9 mouse cellular contexts compared by ENCODE assay signal in genomic region chr15:97606232-97606629, GRCm38 (mm10).
A peak's percentile ranks its signal among the peaks of the same experiment; 100 is the strongest.
DNase-seq lines count a peak whose midpoint lies in the region; ATAC-seq lines count a peak whose summit lies in the region.
"Had no signal": no experiment of that assay in that cellular context is flagged by ENCODE, and none has a peak within 500 bp of the region (broad histone marks: within the 10 kb centered on the region; RNA-seq: fewer than 3 reads in every experiment).

No protein-coding gene starts in this region.

- peak overlapping the region; percentile 36 for H3K4me3 ChIP-seq in kidney, embryonic 16.5 days (ENCODE audit: low read length)
- H3K4me3 ChIP-seq in embryonic facial prominence, embryonic 14.5 days (ENCODE audit: low read depth, low read length) = peak overlapping the region; percentile 36
- H3K4me3 ChIP-seq in hindbrain, embryonic 16.5 days (ENCODE audit: low read length) = peak overlapping the region; percentile 45
- peak overlapping the region; percentile 36 for H3K4me3 ChIP-seq in midbrain, embryonic 15.5 days

- H3K27me3 ChIP-seq in kidney, embryonic 16.5 days (ENCODE audit: insufficient read depth, low read length) = no peaks in the 10 kb centered on the region
- H3K27me3 ChIP-seq in embryonic facial prominence, embryonic 14.5 days (replicated peaks; ENCODE audit: control insufficient read depth, insufficient read depth, low read length) = no peaks in the 10 kb centered on the region; the same call in 1 of the 2 replicates
- H3K27me3 ChIP-seq in hindbrain, embryonic 16.5 days (replicated peaks; ENCODE audit: control insufficient read depth, insufficient read depth, low read length) = no peaks in the 10 kb centered on the region
- H3K27me3 ChIP-seq in midbrain, embryonic 15.5 days (replicated peaks) = no peaks in the 10 kb centered on the region

- H3K27ac ChIP-seq in kidney, embryonic 16.5 days (ENCODE audit: low read length) = no peak overlapping the region
- no peak overlapping the region for H3K27ac ChIP-seq in embryonic facial prominence, embryonic 14.5 days (replicated peaks; ENCODE audit: low read depth, low read length)
- peak overlapping the region; percentile 98 for H3K27ac ChIP-seq in hindbrain, embryonic 16.5 days (ENCODE audit: low read depth, low read length)
- peak overlapping the region; percentile 93 for H3K27ac ChIP-seq in midbrain, embryonic 15.5 days

- peak overlapping the region; percentile 64 for H3K4me2 ChIP-seq in kidney, embryonic 16.5 days (replicated peaks; ENCODE audit: low read depth, low read length)
- peak overlapping the region; percentile 62 for H3K4me2 ChIP-seq in embryonic facial prominence, embryonic 14.5 days (ENCODE audit: low read depth, low read length)
- peak overlapping the region; percentile 78 for H3K4me2 ChIP-seq in hindbrain, embryonic 16.5 days (ENCODE audit: low read length)
- peak overlapping the region; percentile 59 for H3K4me2 ChIP-seq in midbrain, embryonic 15.5 days

- 0 out of 2 replicates have a peak, but pooled peaks cover 6% of the 10 kb centered on the region for H3K4me1 ChIP-seq in kidney, embryonic 16.5 days (ENCODE audit: insufficient read depth, low read length)
- peaks cover 9% of the 10 kb centered on the region for H3K4me1 ChIP-seq in embryonic facial prominence, embryonic 14.5 days (ENCODE audit: control insufficient read depth, insufficient read depth, low read length)
- H3K4me1 ChIP-seq in hindbrain, embryonic 16.5 days (ENCODE audit: control insufficient read depth, insufficient read depth, low read depth, low read length) = peaks cover 9% of the 10 kb centered on the region
- H3K4me1 ChIP-seq in midbrain, embryonic 15.5 days = peaks cover 25% of the 10 kb centered on the region

- no peaks in the 10 kb centered on the region for H3K9me3 ChIP-seq in kidney, embryonic 16.5 days (ENCODE audit: low read length)
- H3K9me3 ChIP-seq in embryonic facial prominence, embryonic 14.5 days (ENCODE audit: control insufficient read depth, low read length) = no peaks in the 10 kb centered on the region
- no peaks in the 10 kb centered on the region for H3K9me3 ChIP-seq in hindbrain, embryonic 16.5 days (ENCODE audit: control insufficient read depth, low read length)
- H3K9me3 ChIP-seq in midbrain, embryonic 15.5 days = no peaks in the 10 kb centered on the region

- 45% methylated on average over 6 of the region's 6 CpGs for WGBS in kidney, embryonic 16.5 days
- 38% methylated on average over 6 of the region's 6 CpGs for WGBS in embryonic facial prominence, embryonic 14.5 days
- 21% methylated on average over 6 of the region's 6 CpGs for WGBS in hindbrain, embryonic 16.5 days
- 20% methylated on average over 6 of the region's 6 CpGs for WGBS in midbrain, embryonic 15.5 days

- DNase-seq in kidney, adult 8-10 months = no peak
- DNase-seq in embryonic facial prominence, embryonic 14.5 days (ENCODE audit: low spot score) = no peak
- DNase-seq in urinary bladder, postnatal 4 days (ENCODE audit: low spot score in 2 of 2) = no peak
- no peak for DNase-seq in layer of hippocampus, postnatal 14 days (ENCODE audit: low spot score in 2 of 2)
- DNase-seq in embryo, embryonic 10 days (ENCODE audit: low spot score) = no peak

- no peaks in the 10 kb centered on the region for H3K36me3 ChIP-seq in kidney, embryonic 16.5 days (ENCODE audit: insufficient read depth, low read length)
- no peaks in the 10 kb centered on the region for H3K36me3 ChIP-seq in embryonic facial prominence, embryonic 14.5 days (ENCODE audit: control insufficient read depth, insufficient read depth, low read length)
- H3K36me3 ChIP-seq in hindbrain, embryonic 16.5 days (ENCODE audit: control insufficient read depth, insufficient read depth, low read length) = no peaks in the 10 kb centered on the region
- H3K36me3 ChIP-seq in midbrain, embryonic 15.5 days (replicated peaks) = no peaks in the 10 kb centered on the region
- H3K36me3 ChIP-seq: G1E had no signal

- no peak for ATAC-seq in kidney, embryonic 16.5 days (ENCODE audit: low FRiP score, low TSS enrichment)
- 0 out of 2 replicates have a peak, but pooled peaks have one; percentile 12 for ATAC-seq in embryonic facial prominence, embryonic 14.5 days (ENCODE audit: low read depth)
- ATAC-seq in hindbrain, embryonic 16.5 days = peak; percentile 54
- ATAC-seq in midbrain, embryonic 15.5 days (replicated peaks) = peak; percentile 51

- peak overlapping the region; percentile 60 for H3K9ac ChIP-seq in kidney, embryonic 16.5 days (replicated peaks; ENCODE audit: low read length)
- H3K9ac ChIP-seq in embryonic facial prominence, embryonic 14.5 days (ENCODE audit: low read depth, low read length) = peak overlapping the region; percentile 46
- H3K9ac ChIP-seq in hindbrain, embryonic 16.5 days (ENCODE audit: low read depth, low read length) = peak overlapping the region; percentile 71; the same call in 1 of the 2 replicates
- peak overlapping the region; percentile 53; the same call in 1 of the 2 replicates for H3K9ac ChIP-seq in midbrain, embryonic 15.5 days

Comparison
In these comparisons a context has a peak if more than half of its experiments do, and no peak if none do; other contexts are left out.
1. H3K27ac ChIP-seq: peak in hindbrain, embryonic 16.5 days (single experiment) and midbrain, embryonic 15.5 days (single experiment); none in kidney, embryonic 16.5 days (single experiment) and embryonic facial prominence, embryonic 14.5 days (single experiment).
2. Peak in every context shown above with its lines, with median percentiles within 50 percentile points of each other: H3K4me2 ChIP-seq, H3K4me3 ChIP-seq and H3K9ac ChIP-seq.